Mouse (Mus musculus): ENCODE results near the gene Olfr982. TPM values are rescaled to one million over a fixed set of nuclear protein-coding genes. Genes with fewer than 3 reads are reported as not detected.

Gene Olfr982
- total RNA-seq (2021), result not detected
- long read RNA-seq, experiment 1, result 0 reads
- long read RNA-seq, experiment 2, result 0 reads

GRCm38 (mm10) chr9:40073529-40073928 is at the start of gene Olfr982:
Gene Olfr982 (plus strand): TSS chr9:40073829.
- DNase-seq (ENCODE audit: low spot score in 2 of 2), result no peak

- no peak for DNase-seq (ENCODE audit: low spot score in 2 of 2)
Observed at GRCm38 (mm10) chr9:40050138-40050537, 23.5 kb upstream of the Olfr982 start.

- no peak for DNase-seq (ENCODE audit: low spot score in 2 of 2)
Observed at GRCm38 (mm10) chr9:40093495-40093894, 19.9 kb downstream of the Olfr982 start, which contains the start of gene Olfr983. Gene Olfr983 (minus strand): TSS chr9:40093595.

- no peak for DNase-seq (ENCODE audit: low spot score in 2 of 2)
Observed at GRCm38 (mm10) chr9:40094769-40095168, 21.1 kb downstream of the Olfr982 start.

- DNase-seq (ENCODE audit: low spot score in 2 of 2), result no peak
Observed at GRCm38 (mm10) chr9:40114106-40114505, 40.5 kb downstream of the Olfr982 start, which contains the start of gene Olfr984. Gene Olfr984 (minus strand): TSS chr9:40114206.

- DNase-seq (ENCODE audit: low spot score in 2 of 2), result no peak
Observed at GRCm38 (mm10) chr9:40116645-40117286, 43.1 kb downstream of the Olfr982 start.

GRCm38 (mm10) chr9:40117287-40117659 is 43.6 kb downstream of the Olfr982 start:
- no peak for DNase-seq (ENCODE audit: low spot score in 2 of 2)

Other genes with a start within 250 kb of the Olfr982 start
- not detected for gene Olfr971, start 237.0 kb upstream of the Olfr982 start, total RNA-seq (2021)
- gene Olfr972, start 207.4 kb upstream of the Olfr982 start, total RNA-seq (2021), result not detected
- gene Olfr229, start 166.5 kb upstream of the Olfr982 start, total RNA-seq (2021), result not detected
- not detected for gene Olfr974, start 136.3 kb upstream of the Olfr982 start, total RNA-seq (2021)
- not detected for gene Olfr975, start 121.8 kb upstream of the Olfr982 start, total RNA-seq (2021)
- not detected for gene Olfr976, start 112.7 kb upstream of the Olfr982 start, total RNA-seq (2021)
- gene Olfr978, start 81.7 kb upstream of the Olfr982 start, total RNA-seq (2021), result not detected
- gene Olfr979, start 70.4 kb upstream of the Olfr982 start, total RNA-seq (2021), result not detected
- not detected for gene Olfr980, start 64.2 kb upstream of the Olfr982 start, total RNA-seq (2021)
- gene Olfr981, start 52.4 kb upstream of the Olfr982 start, total RNA-seq (2021), result not detected
- gene Olfr983, start 19.8 kb downstream of the Olfr982 start, total RNA-seq (2021), result not detected
- gene Olfr984, start 40.4 kb downstream of the Olfr982 start, total RNA-seq (2021), result under 1 TPM in 1 of 2 experiments, not detected in 1; 0.07 TPM
- gene Olfr985, start 56.4 kb downstream of the Olfr982 start, total RNA-seq (2021), result not detected
- gene Tmem225, start 74.3 kb downstream of the Olfr982 start, total RNA-seq (2021), result not detected
- under 1 TPM in 1 of 2 experiments, not detected in 1; 0.12 TPM for gene Olfr986, start 107.1 kb downstream of the Olfr982 start, total RNA-seq (2021)
- 1 to 10 TPM; 3.3 to 3.5 TPM for gene Zfp202, start 118.5 kb downstream of the Olfr982 start, total RNA-seq (2021)
- 100 to 1,000 TPM; 230 to 234 TPM for gene Scn3b, start 195.4 kb downstream of the Olfr982 start, total RNA-seq (2021)

Data from layer of hippocampus, postnatal 14 days (tissue).